Comparison of ENCODE assay signal across 10 mouse cellular contexts in genomic region chr1:153741551-153742316, GRCm38 (mm10). TPM values are rescaled to one million over a fixed set of nuclear protein-coding genes. Genes with fewer than 3 reads are reported as not detected.
DNase-seq lines count a peak whose midpoint lies in the region; ATAC-seq and TF ChIP-seq lines count a peak whose summit lies in the region.
"Had no signal": no experiment of that assay in that cellular context is flagged by ENCODE, and none has a peak within 500 bp of the region (broad histone marks: within the 10 kb centered on the region; RNA-seq: fewer than 3 reads in every experiment).

No protein-coding gene starts in this region.

- H3K4me1 ChIP-seq in thymus, adult 2 months (replicated peaks; ENCODE audit: control insufficient read depth, insufficient read depth, low read length), result peaks cover 14% of the 10 kb centered on the region
- H3K4me1 ChIP-seq in limb, embryonic 13.5 days, result peaks cover 43% of the 10 kb centered on the region

- DNase-seq in gastrocnemius, adult 2 months, result no peak
- DNase-seq in gastrocnemius, adult 18-20 months (ENCODE audit: low spot score), result no peak
- DNase-seq in thymus, postnatal 4 days, result peak; percentile 31
- no peak for DNase-seq in thymus, adult 2 months
- DNase-seq in frontal cortex, adult 2 months (ENCODE audit: extremely low spot score in 1 of 2, low spot score in 1 of 2), result no peak
- no peak for DNase-seq in adrenal gland, postnatal 25 days
- DNase-seq in urinary bladder, adult 2 months (ENCODE audit: low spot score), result no peak
- DNase-seq: right cerebral cortex, postnatal 25 days had no signal

- ATAC-seq in limb, embryonic 13.5 days (ENCODE audit: low FRiP score, low read depth), result no peak
- ATAC-seq: lung, postnatal 0 days had no signal

- no peak for TF ChIP-seq POLR2A in thymus, adult 2 months (IDR thresholded peaks at IDR 0.05; ENCODE audit: control insufficient read depth, extremely low read depth, insufficient read depth, low read length, poor library complexity)

- peak overlapping the region; percentile 75 for H3K4me3 ChIP-seq in gastrocnemius, adult 2 months
- no peak overlapping the region for H3K4me3 ChIP-seq in thymus, adult 2 months (ENCODE audit: control insufficient read depth, insufficient read depth, low read length)
- H3K4me3 ChIP-seq in limb, embryonic 13.5 days, result peak overlapping the region; percentile 49

- H3K4me2 ChIP-seq in limb, embryonic 13.5 days (replicated peaks), result peak overlapping the region; percentile 75

- no peaks in the 10 kb centered on the region for H3K36me3 ChIP-seq in thymus, adult 2 months (ENCODE audit: control insufficient read depth, insufficient read depth, low read length)
- H3K36me3 ChIP-seq in limb, embryonic 13.5 days, result peaks cover 10% of the 10 kb centered on the region; the same call in 1 of the 2 replicates

- H3K9me3 ChIP-seq in limb, embryonic 13.5 days, result no peaks in the 10 kb centered on the region

- intact Hi-C loops in gastrocnemius, adult 2 months (cut with DNase I), result loop anchor here (1.0 to 5.0 kb wide), 2 partner anchors 64 to 182 kb away; no protein-coding TSS in a partner anchor

- WGBS in thymus, adult 2 months, result 86% methylated on average over 18 of the region's 18 CpGs
- 74% methylated on average over 18 of the region's 18 CpGs for WGBS in limb, embryonic 13.5 days

- H3K9ac ChIP-seq in limb, embryonic 13.5 days, result peak overlapping the region; percentile 32; the same call in 1 of the 2 replicates

- H3K27ac ChIP-seq in gastrocnemius, adult 2 months, result peak overlapping the region; percentile 1; the same call in 1 of the 2 replicates
- no peak overlapping the region for H3K27ac ChIP-seq in thymus, adult 2 months (ENCODE audit: control insufficient read depth, insufficient read depth, low read length)
- no peak overlapping the region for H3K27ac ChIP-seq in limb, embryonic 13.5 days

- H3K27me3 ChIP-seq in thymus, adult 2 months (ENCODE audit: control insufficient read depth, insufficient read depth, low read length), result no peaks in the 10 kb centered on the region; the same call in 1 of the 2 replicates
- peaks cover 29% of the 10 kb centered on the region for H3K27me3 ChIP-seq in limb, embryonic 13.5 days

- no peak for TF ChIP-seq CTCF in gastrocnemius, adult 2 months (IDR thresholded peaks at IDR 0.05)
- TF ChIP-seq CTCF in thymus, adult 2 months (IDR thresholded peaks at IDR 0.05; ENCODE audit: borderline replicate concordance, control insufficient read depth, extremely low read depth, insufficient read depth, low read length, poor library complexity), result no peak

RNA-seq across cellular contexts. Expression of gene Rgs16, which starts 1.6 kb away (rescaled TPM):
- 1 to 10 TPM in 1 of 2 experiments, under 1 TPM in 1; 0.59 to 1.8 TPM for total RNA-seq in gastrocnemius, adult 2 months (2021)
- total RNA-seq in gastrocnemius, adult 18-20 months (2021), result under 1 TPM; 0.81 to 0.87 TPM
- 2.8 and 3.1 TPM in 2 replicates for polyA plus RNA-seq in thymus, adult 2 months (2012; rRNA removed)
- polyA plus RNA-seq in limb, embryonic 13.5 days (2015; fragmentation: Nextera tagmentation; extraction: Ambion mirVana), result 22.6 and 23.7 TPM in 2 replicates
- 9.4 and 11.2 TPM in 2 replicates for polyA plus RNA-seq in frontal cortex, adult 2 months (2012; rRNA removed)
- total RNA-seq in adrenal gland, postnatal 25 days (2021), result 5.5 and 6.4 TPM in 2 replicates
- 2.4 and 2.5 TPM in 2 replicates for polyA plus RNA-seq in urinary bladder, adult 2 months (2012; rRNA removed)

RNA-seq across cellular contexts. Expression of gene Rnasel, which starts 7.5 kb away (rescaled TPM):
- total RNA-seq in gastrocnemius, adult 2 months (2021), result 1 to 10 TPM in 1 of 2 experiments, under 1 TPM in 1; 0.92 to 1.1 TPM
- total RNA-seq in gastrocnemius, adult 18-20 months (2021), result 1 to 10 TPM in 1 of 2 experiments, under 1 TPM in 1; 0.87 to 1.5 TPM
- 11.8 and 12.3 TPM in 2 replicates for polyA plus RNA-seq in thymus, adult 2 months (2012; rRNA removed)
- polyA plus RNA-seq in limb, embryonic 13.5 days (2015; fragmentation: Nextera tagmentation; extraction: Ambion mirVana), result 12.3 and 12.4 TPM in 2 replicates
- polyA plus RNA-seq in frontal cortex, adult 2 months (2012; rRNA removed), result 18.4 and 21.6 TPM in 2 replicates
- total RNA-seq in adrenal gland, postnatal 25 days (2021), result 13.9 and 17.6 TPM in 2 replicates
- polyA plus RNA-seq in urinary bladder, adult 2 months (2012; rRNA removed), result 15.7 and 20.8 TPM in 2 replicates
